Mouse (Mus musculus) heart, postnatal 36 days (tissue): ENCODE measurements around the gene Asnsd1. TPM values are rescaled to one million over a fixed set of nuclear protein-coding genes. Genes with fewer than 3 reads are reported as not detected.
"Not testable (repeated sequence)": the region's sequence is repeated elsewhere in the genome, so short reads cannot be mapped to it uniquely, and the experiment has no call there.

Experiments
- DNase-seq, 2 experiments: peaks; one replicate each; pipeline ENCODE4 v3.0.0; 2021 to 2022
- intact Hi-C: fragments of 180-260 bp; cut with DNase I; formaldehyde crosslinking; loops from one replicate; pipeline ENCODE4 v1.15.1; 2025
- total RNA-seq, 2 experiments: library from RNA; stranded (reverse); gene quantifications; 2 replicates each; pipeline ENCODE4 v1.2.3; 2021

Asnsd1 gene
- total RNA-seq, result 10 to 100 TPM; 57.9 to 61.8 TPM

GRCm38 (mm10) chr1:53352327-53353261, at the start of gene Asnsd1, which contains the start of the genes Asdurf and Gm28551:
TSS of gene Asnsd1 (minus strand) at chr1:53352752.
TSS of gene Asdurf (minus strand) at chr1:53352619.
TSS of gene Gm28551 (minus strand) at chr1:53352667.
- intact Hi-C loops, result loop anchor here (1.0 to 10.0 kb wide), 4 partner anchors 39 to 508 kb away; partner anchors contain the start of genes Gm28778, Hibch, Ormdl1 and Osgepl1
- peak; percentile 98 for DNase-seq

GRCm38 (mm10) chr1:53393936-53394760, 41.6 kb upstream of the Asnsd1 start:
- peak; percentile 1 to 8 for DNase-seq
- intact Hi-C loops, result not testable (repeated sequence)

- intact Hi-C loops, result no loop called here
- no peak for DNase-seq
Observed at GRCm38 (mm10) chr1:53388762-53389161, 36.2 kb upstream of the Asnsd1 start.

- intact Hi-C loops, result no loop called here
- DNase-seq, result no peak
Observed at GRCm38 (mm10) chr1:53384085-53384688, 31.6 kb upstream of the Asnsd1 start.

- intact Hi-C loops, result no loop called here
- no peak for DNase-seq
Observed at GRCm38 (mm10) chr1:53377731-53378130, 25.2 kb upstream of the Asnsd1 start.

- intact Hi-C loops, result not testable (repeated sequence)
Observed at GRCm38 (mm10) chr1:53375965-53376364, 23.4 kb upstream of the Asnsd1 start.

GRCm38 (mm10) chr1:53358988-53359387, 6.4 kb upstream of the Asnsd1 start:
- intact Hi-C loops, result loop anchor here (10.0 kb wide), 1 partner anchor 514 kb away; the partner anchor contains the start of gene Hibch
- no peak for DNase-seq

More at GRCm38 (mm10) chr1:53375965-53376364, 23.4 kb upstream of the Asnsd1 start:
- DNase-seq, result not testable (repeated sequence)

- DNase-seq, result no peak
- intact Hi-C loops, result no loop called here
Observed at GRCm38 (mm10) chr1:53341071-53341470, 11.5 kb downstream of the Asnsd1 start.

GRCm38 (mm10) chr1:53337403-53337802, 15.1 kb downstream of the Asnsd1 start:
- intact Hi-C loops, DNase-seq: not testable (repeated sequence)

- no peak for DNase-seq
- intact Hi-C loops, result no loop called here
Observed at GRCm38 (mm10) chr1:53335465-53335864, 17.1 kb downstream of the Asnsd1 start.

- intact Hi-C loops, DNase-seq: not testable (repeated sequence)
Observed at GRCm38 (mm10) chr1:53333527-53333926, 19.0 kb downstream of the Asnsd1 start.

GRCm38 (mm10) chr1:53324827-53325494, 27.6 kb downstream of the Asnsd1 start:
- DNase-seq, result no peak
- intact Hi-C loops, result no loop called here

- intact Hi-C loops, result no loop called here
Observed at GRCm38 (mm10) chr1:53324277-53324676, 28.3 kb downstream of the Asnsd1 start.

GRCm38 (mm10) chr1:53323254-53323653, 29.3 kb downstream of the Asnsd1 start:
- no peak for DNase-seq
- intact Hi-C loops, result no loop called here

More at GRCm38 (mm10) chr1:53324277-53324676, 28.3 kb downstream of the Asnsd1 start:
- DNase-seq, result no peak

- intact Hi-C loops, result no loop called here
- DNase-seq, result no peak
Observed at GRCm38 (mm10) chr1:53321662-53322344, 30.7 kb downstream of the Asnsd1 start.

- peak; percentile 85 to 87 for DNase-seq
- intact Hi-C loops, result loop anchor here (1.0 to 10.0 kb wide), 3 partner anchors 16 to 472 kb away; partner anchors contain the start of genes Asdurf, Asnsd1, Gm28551 and Gm28778
Observed at GRCm38 (mm10) chr1:53312989-53313967, 39.3 kb downstream of the Asnsd1 start, which contains the start of gene Osgepl1. TSS of gene Osgepl1 (plus strand) at chr1:53313624.

- DNase-seq, result no peak
- intact Hi-C loops, result no loop called here
Observed at GRCm38 (mm10) chr1:53300506-53300905, 52.0 kb downstream of the Asnsd1 start.
